Mouse (Mus musculus): ENCODE measurements around the gene Dhrs2.

Gene Dhrs2

DNA sequence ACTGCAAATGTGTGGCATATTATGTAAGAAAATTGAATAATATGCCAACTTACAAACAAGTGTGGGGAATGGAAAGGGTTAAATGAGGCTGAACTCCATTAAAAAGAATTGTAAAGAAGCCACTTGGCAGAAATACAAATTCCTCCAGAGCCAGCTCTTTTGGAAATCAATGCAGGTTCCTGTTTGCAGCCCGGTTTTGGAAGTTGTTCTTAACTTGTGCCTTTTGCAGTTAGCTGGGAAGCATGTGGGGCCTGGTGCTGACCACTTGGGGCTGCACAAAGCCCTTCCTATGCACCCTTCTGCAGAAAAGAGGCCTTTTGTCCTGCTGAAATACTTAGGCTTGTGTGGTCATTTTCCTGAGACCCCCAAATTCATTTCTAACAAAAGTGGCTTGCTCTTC, 1.4 kb downstream of the Dhrs2 start:
- CTCF ChIA-PET = interaction anchor here in 2 of 4 experiments (0.8 to 1.9 kb wide), 4 partner anchors 38 to 101 kb away, joined by 3 to 7 read pairs (median 3); no protein-coding TSS in a partner anchor
- POLR2A ChIA-PET = interaction anchor here in 1 of 4 experiments (1.3 kb wide), 1 partner anchor 10 kb away, joined by 3 read pairs; no protein-coding TSS in a partner anchor

DNA sequence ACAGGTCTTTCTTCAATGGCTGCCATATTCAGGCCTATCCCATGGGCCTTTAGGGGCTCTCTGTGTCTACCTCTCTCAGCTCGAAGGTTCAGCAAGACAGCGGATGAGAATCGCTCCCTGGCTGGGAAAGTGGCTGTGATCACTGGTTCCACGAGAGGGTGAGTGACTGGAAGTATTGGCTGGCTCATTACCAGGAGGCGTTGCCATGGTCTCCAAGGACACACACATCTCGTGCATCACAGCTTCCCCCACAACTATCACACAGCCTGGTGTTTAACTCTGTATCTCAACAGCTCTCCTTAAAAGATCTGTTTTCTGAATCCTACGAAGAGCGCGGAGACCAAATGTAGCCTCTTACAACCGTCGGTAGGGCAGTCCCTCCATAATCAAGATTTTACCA, 12.8 kb downstream of the Dhrs2 start:
- POLR2A ChIA-PET = no interaction called here
- CTCF ChIA-PET = no interaction called here

DNA sequence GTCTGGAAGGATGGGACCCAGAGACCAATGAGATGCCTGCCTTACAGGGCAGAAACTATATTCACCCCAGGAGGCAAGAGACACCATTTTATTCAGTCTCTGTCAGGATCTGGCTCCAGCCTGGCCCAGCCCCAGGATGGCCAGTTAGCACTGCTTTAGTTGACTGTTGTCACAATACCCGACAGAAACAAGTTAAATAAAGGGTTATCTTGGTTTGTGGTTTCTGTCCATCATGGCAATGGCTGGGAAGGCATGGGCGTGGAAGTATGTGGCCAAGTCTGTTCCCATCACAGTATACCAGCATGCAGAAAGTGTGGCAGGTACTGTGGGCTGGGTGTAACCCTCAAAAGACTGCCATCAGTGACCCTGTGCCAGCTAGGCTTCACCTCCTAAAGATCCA, 14.9 kb downstream of the Dhrs2 start:
- CTCF ChIA-PET = no interaction called here
- POLR2A ChIA-PET = no interaction called here

DNA sequence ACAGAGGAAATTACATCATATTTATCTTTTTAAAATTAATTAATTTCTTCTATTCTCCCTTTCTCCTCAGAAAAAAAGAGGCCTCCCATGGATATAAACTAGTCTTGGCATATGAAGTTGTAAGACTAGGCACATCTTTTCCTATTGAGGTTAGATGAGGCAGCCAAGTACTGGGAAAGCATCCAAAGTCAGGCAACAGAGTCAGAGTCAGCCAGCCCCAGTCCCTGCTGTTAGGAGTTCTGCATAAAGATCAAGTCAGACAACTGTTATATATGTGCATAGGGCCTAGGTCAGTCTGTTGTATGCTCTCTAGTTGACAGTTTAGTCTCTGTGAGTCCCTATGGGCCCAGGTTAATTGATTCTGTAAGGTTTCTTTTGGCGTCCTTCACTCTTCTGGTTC, 20.9 kb downstream of the Dhrs2 start:
- CTCF ChIA-PET = no interaction called here

GRCm38 (mm10) chr14:55247181-55247580, 25.4 kb downstream of the Dhrs2 start:
- ChIA-PET POLR2A (no interaction called here), CTCF (interaction anchor here in 1 of 4 experiments (0.7 kb wide), 1 partner anchor 126 kb away, joined by 3 read pairs; no protein-coding TSS in a partner anchor)

More for the DNA sequence above, 20.9 kb downstream of the Dhrs2 start:
- POLR2A ChIA-PET = no interaction called here

DNA sequence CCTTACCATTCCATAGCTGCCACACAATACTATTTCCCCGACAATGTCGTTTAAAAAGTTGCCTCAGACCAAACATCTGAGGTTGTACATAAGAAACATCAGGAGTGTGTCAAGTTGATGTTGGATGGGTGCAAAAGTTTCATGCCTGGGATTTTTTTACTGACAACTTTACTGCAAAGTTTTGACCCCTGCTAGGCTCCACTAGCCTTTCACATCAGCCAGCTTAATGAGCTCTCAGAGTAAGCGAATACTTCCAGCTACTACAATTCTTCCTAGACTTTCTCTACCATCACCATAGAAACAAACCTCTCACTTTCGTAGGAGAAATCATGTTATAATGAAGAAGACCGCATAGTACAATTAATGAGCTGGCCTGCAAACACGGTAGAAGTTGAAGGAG, 26.5 kb downstream of the Dhrs2 start:
- CTCF ChIA-PET = interaction anchor here in 1 of 4 experiments (0.7 kb wide), 1 partner anchor 28 kb away, joined by 3 read pairs; no protein-coding TSS in a partner anchor
- POLR2A ChIA-PET = no interaction called here

DNA sequence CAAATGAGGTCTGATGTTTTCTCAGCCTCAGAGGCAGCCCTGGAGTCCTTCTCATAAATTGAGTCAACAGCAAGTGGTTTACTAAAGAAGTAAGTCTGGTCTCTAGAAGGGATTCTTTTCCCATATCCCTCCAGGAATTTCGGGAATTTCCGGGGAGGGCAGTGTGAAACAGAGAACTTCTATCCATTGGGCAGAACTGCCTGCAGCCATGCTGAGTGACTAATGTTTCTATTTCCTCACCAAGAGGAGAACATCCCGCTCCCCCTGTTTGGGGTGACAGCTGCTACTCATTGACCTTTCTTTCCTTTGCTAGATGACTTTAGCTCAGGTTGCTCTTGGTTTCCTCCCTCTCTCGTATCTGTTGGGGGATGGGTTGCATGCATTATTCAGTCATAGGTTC, 31.8 kb downstream of the Dhrs2 start:
- ChIA-PET POLR2A (no interaction called here), CTCF (no interaction called here)

GRCm38 (mm10) chr14:55255443-55255842, 33.6 kb downstream of the Dhrs2 start:
- POLR2A ChIA-PET = interaction anchor here in 1 of 4 experiments (0.8 kb wide), 1 partner anchor 242 kb away, joined by 3 read pairs; no protein-coding TSS in a partner anchor
- CTCF ChIA-PET = interaction anchor here in 3 of 4 experiments (0.8 to 1.5 kb wide), 3 partner anchors 94 to 175 kb away, joined by 3 to 6 read pairs (median 3); no protein-coding TSS in a partner anchor

DNA sequence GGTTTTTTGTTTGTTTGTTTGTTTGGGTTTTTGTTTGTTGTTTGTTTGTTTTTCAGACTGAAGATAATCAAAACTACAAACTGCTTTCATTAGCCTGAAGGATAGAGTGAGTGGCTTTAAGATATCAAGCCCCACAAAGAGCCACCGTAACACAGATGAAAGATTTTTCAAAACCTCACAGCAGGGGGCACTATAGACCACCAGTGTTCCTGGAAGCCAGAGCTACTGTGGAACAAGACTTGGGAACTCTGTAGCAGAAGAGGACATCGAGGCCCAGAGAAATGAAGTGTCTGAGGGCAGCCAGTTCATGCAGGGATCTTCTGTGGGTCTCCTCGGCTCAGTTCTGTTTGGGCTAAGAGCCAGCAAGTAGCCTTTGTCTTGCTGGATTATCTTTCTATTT, 49.4 kb downstream of the Dhrs2 start:
- POLR2A ChIA-PET = interaction anchor here in 3 of 4 experiments (0.6 to 1.5 kb wide), 4 partner anchors 9 to 190 kb away, joined by 3 to 5 read pairs (median 4); no protein-coding TSS in a partner anchor
- CTCF ChIA-PET = interaction anchor here (0.5 to 3.0 kb wide), 23 partner anchors 10 to 386 kb away, joined by 3 to 11 read pairs (median 4); partner anchors contain the start of genes Dhrs4 (in 1 of the 4) and Nrl (in 1 of the 4)

- POLR2A ChIA-PET = interaction anchor here in 1 of 4 experiments (0.6 to 1.1 kb wide), 2 partner anchors 8 to 303 kb away, joined by 3 to 5 read pairs; partner anchors contain the start of gene Fitm1
- CTCF ChIA-PET = interaction anchor here (0.5 to 3.0 kb wide), 7 partner anchors 10 to 481 kb away, joined by 3 to 14 read pairs (median 8); no protein-coding TSS in a partner anchor
Observed at GRCm38 (mm10) chr14:55273023-55273422, 51.2 kb downstream of the Dhrs2 start.

DNA sequence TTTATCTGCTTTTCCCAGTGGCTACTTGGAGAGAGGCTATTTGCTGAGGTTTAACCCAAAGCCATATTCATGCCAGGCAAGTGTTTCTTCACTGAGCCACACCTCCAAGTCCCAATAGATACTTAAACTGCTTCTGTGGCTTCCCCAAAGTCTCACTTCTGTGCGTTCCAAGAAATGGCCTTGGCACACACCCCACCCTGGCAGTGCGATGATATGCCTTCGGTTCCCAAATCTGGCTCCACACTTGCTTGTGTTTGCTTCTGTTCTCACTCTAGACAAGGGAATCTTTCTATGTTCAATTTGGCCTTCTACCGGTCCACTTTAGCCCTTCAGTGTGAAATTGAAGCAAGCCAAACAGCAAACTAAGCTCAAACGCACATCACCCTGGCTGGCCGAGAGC, 53.0 kb downstream of the Dhrs2 start:
- ChIA-PET POLR2A (no interaction called here), CTCF (interaction anchor here in 2 of 4 experiments (1.0 to 1.5 kb wide), 2 partner anchors 164 to 167 kb away, joined by 3 read pairs; no protein-coding TSS in a partner anchor)

DNA sequence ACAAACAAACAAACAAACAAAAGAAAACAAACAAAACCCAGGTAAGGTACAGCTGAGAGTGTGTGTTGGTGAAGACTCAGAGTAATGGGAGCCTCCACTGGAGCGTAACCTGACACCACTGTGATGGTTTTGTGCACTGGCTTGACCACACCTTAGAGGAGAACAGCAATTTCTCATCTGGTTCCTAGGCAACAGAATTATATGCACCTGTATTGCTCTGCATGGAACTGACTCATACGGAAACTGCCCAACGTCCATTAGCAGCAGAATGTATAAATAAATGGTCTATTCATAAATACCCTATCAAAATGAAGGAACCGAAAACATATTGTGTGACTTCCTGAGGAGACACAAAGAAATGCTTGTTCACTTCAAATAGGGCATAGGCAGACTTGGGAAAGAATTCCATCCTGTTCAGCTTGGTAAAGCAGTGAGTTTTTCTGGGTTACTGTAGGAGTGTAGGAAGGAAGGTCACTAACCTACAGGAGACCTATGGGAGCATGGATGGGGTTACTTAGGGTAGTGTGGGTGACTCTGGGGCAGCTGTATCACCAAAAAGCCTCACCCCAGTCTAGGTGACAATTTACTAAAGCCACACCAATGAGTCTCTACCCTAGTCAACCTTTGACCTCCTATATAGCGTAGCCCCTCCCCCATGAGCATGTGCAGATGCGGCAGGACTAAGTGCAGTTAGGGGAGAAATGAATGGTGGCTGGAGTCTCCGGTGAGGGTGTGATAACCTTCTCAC, 57.7 kb downstream of the Dhrs2 start:
- ChIA-PET POLR2A (interaction anchor here in 1 of 4 experiments (0.6 kb wide), 1 partner anchor 180 kb away, joined by 3 read pairs; no protein-coding TSS in a partner anchor), CTCF (interaction anchor here in 3 of 4 experiments (0.7 to 0.8 kb wide), 3 partner anchors 118 to 160 kb away, joined by 4 to 7 read pairs (median 5); no protein-coding TSS in a partner anchor)

Measured in embryonic stem cell, embryonic (primary cell).